15 mouse cellular contexts compared by ENCODE assay signal in genomic region chr1:185842481-185842880, GRCm38 (mm10).
DNase-seq lines count a peak whose midpoint lies in the region; ATAC-seq lines count a peak whose summit lies in the region.
"Had no signal": no experiment of that assay in that cellular context is flagged by ENCODE, and none has a peak within 500 bp of the region (broad histone marks: within the 10 kb centered on the region; RNA-seq: fewer than 3 reads in every experiment).

No protein-coding gene starts in this region.

- ATAC-seq in inflammation-experienced regulatory T-cells, adult 6 months = no peak
- ATAC-seq: midbrain, embryonic 13.5 days had no signal

- peak; percentile 29 to 54 for DNase-seq in adrenal gland, adult (ENCODE audit: inconsistent age in 2 of 2, low spot score in 1 of 2)
- no peak for DNase-seq in adrenal gland, postnatal 4 days (ENCODE audit: low spot score in 2 of 2)
- peak; percentile 20 for DNase-seq in gastrocnemius, postnatal 14 days
- no peak for DNase-seq in gastrocnemius, postnatal 10 days
- DNase-seq in R1 (ENCODE audit: low read depth, low spot score) = peak; percentile 7
- DNase-seq in left cerebral cortex, postnatal 25 days (ENCODE audit: low spot score in 2 of 2) = peak; percentile 12 to 71
- DNase-seq in kidney, adult 18-20 months = no peak
- DNase-seq: cerebellum, adult 8-10 months; heart, postnatal 10 days; kidney, adult 2 months; kidney, postnatal 10 days; layer of hippocampus, postnatal 36 days; thymus, adult 2 months had no signal

- intact Hi-C loops in gastrocnemius, postnatal 14 days (cut with DNase I; ENCODE audit: low total_unique reads) = no loop called here
- intact Hi-C loops in left cerebral cortex, postnatal 25 days (cut with DNase I) = no loop called here

Comparison
In these comparisons a context has a peak if more than half of its experiments do, and no peak if none do; other contexts are left out.
1. DNase-seq: peak in adrenal gland, adult (2 of 2), gastrocnemius, postnatal 14 days (single experiment), R1 (single experiment) and left cerebral cortex, postnatal 25 days (2 of 2); none in adrenal gland, postnatal 4 days (0 of 2), gastrocnemius, postnatal 10 days (single experiment) and kidney, adult 18-20 months (single experiment).